Mouse (Mus musculus) monocyte, adult 5-6 weeks (primary cell): ENCODE results near the gene Itpk1. TPM values are rescaled to one million over a fixed set of nuclear protein-coding genes. Genes with fewer than 3 reads are reported as not detected.
A peak's percentile ranks its signal among the peaks of the same experiment; 100 is the strongest.

Source experiments
- ATAC-seq: fragments of 153-309, 156-312 bp; replicated peaks from 2 replicates; pipeline ENCODE4 v1.8.0; 2017; ENCODE audit warnings: mild to moderate bottlenecking; ENCODE audit not compliant: low TSS enrichment, insufficient number of reproducible peaks, severe bottlenecking, poor library complexity, low FRiP score
- total RNA-seq: library from RNA; stranded (forward); fragments of 200-1000, 200-491, 200-594 nt; gene quantifications from 3 replicates; pipeline ENCODE4 v1.2.3, GENCODE M21; 2017

Itpk1 gene
- total RNA-seq, 1 experiment from 2014 or later = 21.2 TPM

DNA sequence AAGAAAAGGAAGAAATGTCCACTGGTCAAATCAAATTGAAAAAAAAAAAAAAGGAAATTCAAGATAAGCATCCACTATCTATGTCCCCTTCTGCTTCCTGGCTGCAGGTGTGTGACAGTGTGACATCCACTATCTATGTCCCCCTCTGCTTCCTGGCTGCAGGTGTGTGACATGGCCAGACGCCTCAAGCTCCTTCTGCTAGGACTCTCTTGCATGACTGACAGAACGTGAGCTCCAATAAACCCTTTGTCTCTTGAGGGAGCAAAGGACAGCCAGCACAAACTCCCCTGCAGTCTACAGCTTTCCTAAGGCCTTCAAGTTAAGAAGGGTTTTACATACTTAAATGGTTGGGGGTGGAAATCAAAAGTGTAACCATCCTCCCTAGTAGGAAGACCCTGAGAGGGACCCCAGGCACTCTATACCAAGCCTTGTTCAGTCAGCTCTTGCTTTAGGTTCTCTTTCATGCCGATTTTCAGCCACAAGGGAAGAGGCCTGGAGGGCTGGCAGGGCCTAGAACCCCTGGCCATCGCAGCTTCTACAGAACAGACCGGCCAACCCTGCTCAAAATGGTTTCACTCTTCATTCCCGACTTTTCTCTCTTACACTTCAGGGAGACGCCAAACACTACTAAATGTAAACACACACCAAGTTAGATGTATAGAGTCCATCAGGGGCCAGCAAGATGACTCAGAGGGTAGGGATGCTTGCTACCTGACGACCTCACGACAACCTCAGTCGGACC is 10.1 kb upstream of the Itpk1 start:
- no peak for ATAC-seq

GRCm38 (mm10) chr12:102714116-102714515 is 9.4 kb upstream of the Itpk1 start:
- no peak for ATAC-seq

GRCm38 (mm10) chr12:102713153-102713865 is 8.6 kb upstream of the Itpk1 start:
- 0 out of 2 replicates have a peak, but pooled peaks have one; percentile 36 for ATAC-seq

- no peak for ATAC-seq
Measured at GRCm38 (mm10) chr12:102710851-102711375, 6.2 kb upstream of the Itpk1 start.

DNA sequence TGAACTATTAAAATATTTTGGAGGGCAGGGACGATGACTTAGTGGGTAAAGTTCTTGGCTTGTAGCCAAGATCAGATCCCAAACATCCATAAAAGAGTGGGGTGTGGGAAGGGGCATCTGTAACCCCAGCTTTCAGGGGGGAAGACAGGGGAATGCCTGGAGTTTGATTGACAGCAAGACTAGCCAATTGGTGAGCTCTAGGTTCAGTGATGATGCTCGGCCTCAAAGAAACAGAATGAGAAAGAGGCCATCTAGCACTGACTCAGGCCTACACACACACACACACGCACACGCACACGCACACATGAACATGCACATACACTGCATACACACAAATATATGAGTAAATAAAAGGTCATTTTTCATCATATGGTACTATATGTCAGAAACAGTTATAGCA is 5.2 kb upstream of the Itpk1 start:
- ATAC-seq = no peak

DNA sequence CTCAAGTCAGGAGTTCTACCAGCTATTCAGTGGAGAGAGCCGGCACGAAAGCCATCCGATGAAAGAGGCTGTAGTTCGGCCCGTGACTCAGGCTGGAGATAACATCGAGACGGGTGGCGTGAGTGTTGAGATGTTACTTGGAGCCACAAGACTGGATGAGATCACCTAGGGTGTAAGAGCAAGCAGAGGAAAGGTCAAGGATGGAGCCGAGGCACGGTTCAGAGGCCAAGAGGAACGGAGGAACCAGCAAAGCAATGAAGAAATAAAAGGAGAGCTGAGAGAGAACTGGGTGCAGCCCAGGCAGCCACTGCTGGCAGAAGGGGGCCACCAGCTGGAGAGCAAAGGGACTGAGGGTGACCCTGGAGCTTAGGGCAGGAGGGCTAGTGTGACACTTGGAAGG is 3.5 kb upstream of the Itpk1 start:
- no peak for ATAC-seq

- no peak for ATAC-seq
Measured at GRCm38 (mm10) chr12:102706833-102707463, 2.2 kb upstream of the Itpk1 start.

GRCm38 (mm10) chr12:102705906-102706640 is 1.3 kb upstream of the Itpk1 start:
- no peak for ATAC-seq

DNA sequence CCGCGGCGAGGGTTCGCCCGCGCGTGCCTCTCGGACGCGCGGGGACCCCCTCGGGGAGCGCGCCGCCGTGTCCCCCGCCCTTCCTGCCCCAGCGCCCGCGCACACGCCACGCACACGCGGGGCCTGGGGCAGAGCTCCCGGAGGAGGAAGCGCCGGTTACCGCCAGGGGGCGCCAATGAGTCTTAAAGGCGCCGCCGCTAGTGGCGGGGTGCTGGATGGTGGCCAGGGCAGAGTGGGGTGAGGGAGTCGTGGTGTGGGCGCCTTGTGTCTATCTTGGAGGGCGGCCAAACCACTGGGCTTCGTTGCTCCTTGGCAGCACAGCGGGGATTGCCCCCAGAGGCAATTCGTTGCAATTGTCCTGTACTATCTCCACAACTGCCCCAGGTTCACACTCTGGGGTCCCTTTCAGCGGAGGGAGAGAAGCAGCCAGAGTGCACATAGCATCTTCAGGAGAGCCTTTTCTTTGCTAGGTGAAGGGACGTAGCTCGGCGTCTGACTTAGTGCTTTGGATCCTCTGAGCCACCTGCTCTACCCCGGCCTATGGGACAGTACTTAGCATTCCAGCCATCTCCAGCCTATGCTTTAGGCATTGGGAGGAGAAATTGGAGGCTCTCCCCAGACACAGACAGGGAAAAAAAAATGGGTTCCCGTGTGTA is 614 bp upstream of the Itpk1 start:
- peak; percentile 79 for ATAC-seq

DNA sequence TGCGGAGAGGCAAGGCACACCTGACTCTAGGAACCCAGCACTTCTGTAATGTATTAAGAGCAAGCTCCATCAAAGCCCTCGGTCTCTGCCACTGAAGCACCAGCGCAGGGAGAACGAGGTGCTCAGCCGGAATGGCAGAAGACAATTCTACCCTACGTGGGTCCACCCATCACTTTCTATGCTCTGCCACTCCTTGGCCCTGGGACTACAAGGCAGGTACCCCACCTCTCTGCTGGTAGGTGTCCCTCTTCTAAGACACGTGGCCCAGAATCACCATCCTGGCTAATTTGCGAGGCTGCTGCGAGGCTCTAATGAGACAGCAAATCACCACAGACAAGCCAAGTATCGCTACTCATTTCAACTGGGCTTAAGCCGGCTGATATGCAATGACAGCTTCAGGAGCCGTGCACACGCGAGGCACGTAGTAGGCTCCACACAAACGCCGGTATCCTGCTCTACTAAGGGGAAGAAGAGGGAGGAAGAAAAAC is 765 bp downstream of the Itpk1 start:
- 0 out of 2 replicates have a peak, but pooled peaks have one; percentile 13 for ATAC-seq

DNA sequence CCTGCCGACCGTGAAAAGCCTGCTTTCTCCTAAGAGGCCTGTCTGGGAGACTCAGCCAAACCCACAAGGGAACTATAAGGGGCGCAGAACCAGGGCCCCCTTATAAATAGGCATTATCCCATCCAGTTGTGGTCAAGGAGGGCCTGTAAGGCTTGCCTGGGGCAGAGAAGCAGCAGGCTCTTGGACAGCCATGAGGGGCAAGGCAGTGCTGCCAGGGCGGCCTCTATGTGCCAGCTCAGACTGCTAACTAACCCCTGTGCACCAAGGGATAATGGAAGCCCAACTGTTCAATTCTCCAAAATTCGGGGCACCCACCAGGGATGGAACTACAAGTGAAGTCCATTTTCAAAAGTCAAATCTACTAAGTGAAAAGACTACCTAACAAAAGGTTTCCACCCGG is 1.3 kb downstream of the Itpk1 start:
- ATAC-seq = no peak

DNA sequence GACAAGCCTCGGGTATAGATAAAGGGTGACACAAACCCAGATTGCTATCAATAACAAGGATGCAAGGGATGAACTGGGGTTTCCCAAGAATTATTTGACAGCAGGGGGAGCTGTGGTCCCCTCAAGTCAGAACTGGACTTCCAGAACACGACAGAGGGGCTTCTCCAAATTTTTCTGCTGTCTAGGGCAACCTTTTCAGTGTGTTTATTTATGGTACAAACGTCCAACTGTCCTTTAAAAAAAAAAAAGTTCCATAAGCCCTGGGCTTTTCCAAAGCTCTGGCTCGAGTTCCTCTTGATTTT is 1.7 kb downstream of the Itpk1 start:
- ATAC-seq = no peak

DNA sequence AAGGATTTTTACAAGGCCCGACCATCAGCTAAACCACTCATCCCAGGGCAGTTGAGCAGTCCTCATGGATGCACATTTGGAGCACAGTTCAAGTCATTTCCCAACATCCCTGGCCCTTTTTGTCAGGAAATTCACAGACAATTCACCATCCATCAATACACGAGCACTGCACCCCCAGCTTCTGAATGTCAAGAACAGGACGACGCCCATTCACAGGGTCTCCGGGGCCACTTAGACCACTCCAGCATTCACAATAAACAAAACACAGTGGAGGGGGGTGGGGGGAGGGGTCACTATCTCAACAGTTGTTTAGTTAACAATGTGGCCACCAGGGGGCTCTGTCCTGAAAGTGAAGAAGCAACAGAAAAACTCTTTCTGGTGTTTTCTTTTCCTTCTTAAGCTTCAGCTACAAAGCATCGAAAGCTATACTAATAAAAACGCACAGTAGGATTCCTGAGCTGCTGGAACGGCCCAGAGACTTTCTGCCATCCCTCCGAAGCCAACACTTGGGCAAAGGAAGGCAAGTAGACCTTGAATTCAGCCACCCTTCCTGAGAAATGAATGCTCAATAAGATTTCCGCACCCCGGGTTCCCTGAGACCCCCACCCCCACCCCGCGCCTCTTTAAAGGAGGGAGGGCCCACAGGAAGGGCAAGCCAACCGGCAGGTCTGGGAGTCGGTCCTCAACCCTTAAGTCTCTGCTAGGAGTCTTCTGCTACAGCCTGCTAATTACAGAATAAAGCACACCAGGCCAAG is 2.2 kb downstream of the Itpk1 start:
- no peak for ATAC-seq

- ATAC-seq = no peak
Measured at GRCm38 (mm10) chr12:102701691-102702207, 3.0 kb downstream of the Itpk1 start.

DNA sequence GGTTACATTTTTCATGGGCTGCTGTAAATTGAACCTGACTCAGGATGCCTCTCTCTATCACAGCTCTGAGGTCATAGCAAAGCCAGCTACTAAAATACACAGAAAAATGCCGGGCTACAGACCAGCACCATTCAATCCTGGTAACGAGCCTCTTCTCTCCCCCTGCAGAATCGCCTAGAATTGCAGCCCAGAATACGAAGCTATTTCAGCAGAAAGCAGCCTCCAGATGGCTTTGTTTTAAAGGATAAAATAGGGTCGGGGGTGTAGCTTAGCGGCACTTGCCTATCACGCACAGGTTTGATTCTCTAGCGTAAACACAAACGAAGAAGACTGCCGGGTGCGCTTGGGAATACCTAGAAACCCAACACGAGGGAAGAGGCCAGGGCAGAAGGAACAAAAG is 4.3 kb downstream of the Itpk1 start:
- no peak for ATAC-seq

DNA sequence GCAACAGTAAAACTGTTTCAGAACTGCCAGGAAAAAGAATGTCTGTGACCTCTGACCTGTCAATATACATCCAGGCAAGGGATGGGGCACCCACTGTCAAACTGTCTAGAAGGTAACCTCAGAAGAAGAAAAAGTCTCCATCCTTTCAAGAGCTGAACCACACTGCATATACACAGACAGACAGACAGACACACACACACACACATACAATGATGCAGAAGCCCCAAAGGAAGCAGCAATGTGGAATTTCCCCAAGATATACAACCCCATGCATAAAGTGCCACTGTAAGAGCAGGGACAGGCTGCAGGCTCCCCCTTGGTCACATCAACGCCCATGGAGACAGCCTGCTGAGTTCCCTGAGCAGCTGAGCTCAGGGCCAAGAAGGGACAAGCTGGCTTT is 5.6 kb downstream of the Itpk1 start:
- no peak for ATAC-seq

- ATAC-seq = no peak
Measured at GRCm38 (mm10) chr12:102698089-102698684, 6.5 kb downstream of the Itpk1 start.
